Mouse (Mus musculus) limb, embryonic 14.5 days (tissue): ENCODE measurements around the gene 9230104L09Rik. TPM values are rescaled to one million over a fixed set of nuclear protein-coding genes. Genes with fewer than 3 reads are reported as not detected.

ENCODE experiments used
- ATAC-seq: fragments of 200-750 bp; cut with Nextera tagmentation; 2 replicates; pipeline ENCODE4 v1.8.0; 2017; ENCODE audit warnings: low read depth, moderate number of reproducible peaks, moderate TSS enrichment; ENCODE audit not compliant: low FRiP score
- DNase-seq: peaks from one replicate; pipeline ENCODE4 v3.0.0-alpha.2; 2015; ENCODE audit warnings: low spot score
- H3K27ac ChIP-seq: fragments of 300-500 bp; sonication (generic); replicated peaks from 2 replicates; pipeline ENCODE4 v1.5.1; 2014; ENCODE audit warnings: low read depth, mild to moderate bottlenecking, low read length, moderate library complexity, mixed read lengths
- H3K27me3 ChIP-seq: fragments of 300-500 bp; sonication (generic); 2 replicates; pipeline ENCODE4 v1.6.1; 2014; ENCODE audit warnings: low read length, mixed read lengths; ENCODE audit not compliant: control insufficient read depth, insufficient read depth
- H3K36me3 ChIP-seq: fragments of 300-500 bp; sonication (generic); 2 replicates; pipeline ENCODE4 v1.6.1; 2014; ENCODE audit warnings: mild to moderate bottlenecking, low read length, moderate library complexity, mixed read lengths; ENCODE audit not compliant: control insufficient read depth, insufficient read depth
- H3K4me1 ChIP-seq: fragments of 300-500 bp; sonication (generic); 2 replicates; pipeline ENCODE4 v1.6.1; 2014; ENCODE audit warnings: antibody characterized with exemption, low read length, mixed read lengths; ENCODE audit not compliant: control insufficient read depth, insufficient read depth
- H3K4me2 ChIP-seq: fragments of 300-500 bp; sonication (generic); replicated peaks from 2 replicates; pipeline ENCODE4 v1.6.1; 2014; ENCODE audit warnings: low read depth, mild to moderate bottlenecking, low read length, moderate library complexity; ENCODE audit not compliant: severe bottlenecking
- H3K4me3 ChIP-seq: fragments of 300-500 bp; sonication (generic); replicated peaks from 2 replicates; pipeline ENCODE4 v1.5.1; 2014; ENCODE audit warnings: low read length
- H3K9ac ChIP-seq: fragments of 300-500 bp; sonication (generic); 2 replicates; pipeline ENCODE4 v1.6.1; 2014; ENCODE audit warnings: mild to moderate bottlenecking, low read depth, low read length, moderate library complexity; ENCODE audit not compliant: severe bottlenecking
- H3K9me3 ChIP-seq: fragments of 300-500 bp; sonication (generic); 2 replicates; pipeline ENCODE4 v1.6.1; 2016; ENCODE audit warnings: low read length; ENCODE audit not compliant: control insufficient read depth
- POLR2A ChIP-seq: fragments of 200-500 bp; IDR thresholded peaks from 2 replicates; pipeline ENCODE4 v1.8.0; 2012; ENCODE audit warnings: inconsistent platforms, mild to moderate bottlenecking, moderate library complexity, borderline replicate concordance; ENCODE audit not compliant: insufficient read depth, insufficient read length; ENCODE audit errors: extremely low read depth
- WGBS: fragments of 180-500 bp; shearing (Covaris S2); extraction: QIAGEN DNeasy Blood & Tissue Kit; methylation state at CpG from one replicate; pipeline ENCODE4 v1.1.7; 2014; 5-methylcytosine and 5-hydroxymethylcytosine counted together
- polyA plus RNA-seq, 2 experiments: library from polyadenylated mRNA; depleted of rRNA in 1 of 2; stranded (reverse) in 1 of 2; unstranded in 1 of 2; fragments of >200 nt; fragmentation: Nextera tagmentation in 1 of 2; extraction: Ambion mirVana in 1 of 2; gene quantifications; 2 replicates each; pipeline versions ENCODE4 v1.2.1 to v1.2.3; 2012 to 2014

Gene 9230104L09Rik
- polyA plus RNA-seq, 2 experiments, result not detected

DNA sequence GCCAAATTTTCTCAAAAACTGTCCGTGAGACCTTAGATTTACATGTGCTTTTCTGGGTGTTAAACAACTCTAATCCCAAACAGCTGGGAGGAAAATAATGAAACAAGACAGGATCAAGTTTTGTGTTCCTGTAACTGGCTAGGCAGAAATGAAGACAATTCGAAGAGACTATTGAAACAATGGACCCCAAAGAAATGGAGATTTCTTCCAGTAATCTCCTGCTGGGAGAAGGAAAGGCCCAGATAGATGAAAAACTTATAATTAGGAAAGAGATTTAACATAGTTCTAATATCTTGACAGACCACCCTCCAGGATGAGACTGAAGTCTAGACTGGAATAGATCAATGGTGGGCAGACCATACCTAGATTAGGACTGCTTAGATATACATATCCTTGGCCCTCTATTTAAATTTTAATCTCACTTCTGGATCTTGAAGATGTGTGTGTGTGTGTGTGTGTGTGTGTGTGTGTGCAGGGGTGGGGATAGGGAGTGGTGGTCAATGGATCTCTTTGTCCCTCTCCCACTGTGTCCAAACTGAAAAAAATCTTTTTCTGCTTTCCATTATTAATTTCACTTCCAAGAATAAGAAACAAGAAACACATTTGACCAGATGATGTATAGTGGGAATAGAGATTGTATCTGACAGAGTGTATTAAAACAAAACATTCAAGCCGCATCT lies 24.6 kb upstream of the 9230104L09Rik start:
- WGBS, result 66% methylated on average over 3 of the region's 3 CpGs
- H3K4me1 ChIP-seq, result no peaks in the 10 kb centered on the region
- H3K9me3 ChIP-seq, result no peaks in the 10 kb centered on the region
- no peak overlapping the region for H3K4me2 ChIP-seq
- H3K36me3 ChIP-seq, result no peaks in the 10 kb centered on the region
- ATAC-seq, result no peak
- no peak for TF ChIP-seq POLR2A
- no peak overlapping the region for H3K27ac ChIP-seq
- no peak overlapping the region for H3K9ac ChIP-seq
- no peak overlapping the region for H3K4me3 ChIP-seq
- no peak for DNase-seq
- H3K27me3 ChIP-seq, result no peaks in the 10 kb centered on the region

DNA sequence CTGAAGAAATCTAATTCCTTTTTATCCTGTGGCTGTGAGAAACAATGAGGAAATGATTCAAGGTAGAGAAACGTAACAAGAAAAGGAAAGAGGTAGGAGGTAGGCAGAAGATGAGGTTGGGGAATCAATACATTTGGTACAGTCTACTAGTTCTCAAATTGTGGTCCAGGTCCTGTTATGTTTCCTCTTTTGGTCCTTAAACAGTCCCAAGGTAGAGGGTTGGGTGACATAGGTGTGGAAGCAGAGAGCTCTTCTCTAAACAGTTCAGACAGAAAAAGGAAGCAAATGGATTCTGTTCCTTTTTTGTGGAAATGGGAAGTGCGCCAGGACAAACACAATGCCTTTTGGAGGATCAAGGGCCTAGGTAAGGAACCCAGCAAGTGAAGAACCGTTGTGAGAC lies 24.0 kb upstream of the 9230104L09Rik start:
- no peaks in the 10 kb centered on the region for H3K27me3 ChIP-seq
- DNase-seq, result no peak
- no peak overlapping the region for H3K4me3 ChIP-seq
- ATAC-seq, result no peak
- no peaks in the 10 kb centered on the region for H3K9me3 ChIP-seq
- WGBS, result 72% methylated on average over 3 of the region's 3 CpGs
- no peak for TF ChIP-seq POLR2A
- no peaks in the 10 kb centered on the region for H3K36me3 ChIP-seq
- no peaks in the 10 kb centered on the region for H3K4me1 ChIP-seq
- H3K9ac ChIP-seq, result no peak overlapping the region
- H3K4me2 ChIP-seq, result no peak overlapping the region
- no peak overlapping the region for H3K27ac ChIP-seq

GRCm38 (mm10) chr2:148884738-148885137 lies 19.9 kb upstream of the 9230104L09Rik start:
- H3K36me3 ChIP-seq, result no peaks in the 10 kb centered on the region
- no peak overlapping the region for H3K27ac ChIP-seq
- H3K4me3 ChIP-seq, result no peak overlapping the region
- H3K27me3 ChIP-seq, result no peaks in the 10 kb centered on the region
- no peaks in the 10 kb centered on the region for H3K9me3 ChIP-seq
- H3K4me1 ChIP-seq, result no peaks in the 10 kb centered on the region
- no peak for TF ChIP-seq POLR2A
- H3K9ac ChIP-seq, result no peak overlapping the region
- no peak for DNase-seq
- no peak for ATAC-seq
- H3K4me2 ChIP-seq, result no peak overlapping the region

DNA sequence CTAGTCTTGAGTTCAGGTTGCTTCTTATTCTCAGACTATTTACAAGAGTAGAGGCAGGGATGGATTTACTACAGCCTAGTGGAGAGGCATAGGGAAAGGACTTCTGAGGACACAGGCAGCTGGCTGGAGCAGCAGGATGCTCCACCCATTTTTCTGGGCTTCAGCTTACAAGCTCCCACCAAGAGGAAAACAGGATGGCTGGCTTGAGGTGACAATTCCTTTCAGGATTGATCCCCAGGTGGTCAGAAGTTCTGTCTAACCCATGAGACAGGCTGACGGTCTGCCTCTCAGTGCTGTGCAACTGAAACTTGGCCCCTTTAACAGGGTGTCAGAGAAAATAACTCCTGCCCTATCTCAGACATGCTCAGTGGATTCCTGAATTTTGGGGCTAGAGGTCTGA lies 14.4 kb upstream of the 9230104L09Rik start:
- WGBS, result 29% methylated on average over 1 of the region's 1 CpGs
- Histone ChIP-seq H3K4me3 (no peak overlapping the region), H3K9ac (no peak overlapping the region), H3K36me3 (no peaks in the 10 kb centered on the region), H3K27me3 (no peaks in the 10 kb centered on the region), H3K4me1 (peaks cover 10% of the 10 kb centered on the region), H3K4me2 (no peak overlapping the region), H3K27ac (no peak overlapping the region), H3K9me3 (no peaks in the 10 kb centered on the region)
- DNase-seq, result no peak
- no peak for ATAC-seq
- no peak for TF ChIP-seq POLR2A

- Histone ChIP-seq H3K27me3 (no peaks in the 10 kb centered on the region), H3K9ac (no peak overlapping the region; the same call in 1 of the 2 replicates), H3K4me1 (peaks cover 15% of the 10 kb centered on the region), H3K4me3 (no peak overlapping the region), H3K9me3 (no peaks in the 10 kb centered on the region), H3K4me2 (no peak overlapping the region), H3K36me3 (no peaks in the 10 kb centered on the region), H3K27ac (no peak overlapping the region)
- TF ChIP-seq POLR2A, result no peak
- DNase-seq (no peak), ATAC-seq (no peak)
- WGBS, result 8% methylated on average over 2 of the region's 2 CpGs
Measured at GRCm38 (mm10) chr2:148878641-148879130, 13.8 kb upstream of the 9230104L09Rik start.
